ENCODE assay signal across 8 mouse cellular contexts in the genomic region with DNA sequence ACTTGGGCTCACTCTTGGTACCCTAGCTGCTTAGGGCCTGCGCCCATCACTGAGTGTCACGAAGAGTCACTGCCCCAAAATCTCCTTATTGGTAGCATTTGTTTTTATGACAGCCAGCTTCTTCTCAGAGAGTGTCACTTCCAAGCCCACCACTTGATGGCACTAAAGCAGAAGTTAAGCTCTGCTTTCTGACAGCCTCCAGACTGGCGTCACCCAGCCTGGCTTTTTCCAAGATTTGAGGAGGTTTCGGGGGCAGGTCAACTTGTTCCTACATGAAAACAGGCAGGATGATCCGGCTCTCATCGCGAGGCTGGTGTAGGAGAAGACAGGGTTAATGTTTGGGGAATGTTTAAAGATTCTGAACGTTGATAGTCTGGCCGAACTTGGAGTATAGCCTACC. TPM values are rescaled to one million over a fixed set of nuclear protein-coding genes. Genes with fewer than 3 reads are reported as not detected.
DNase-seq lines count a peak whose midpoint lies in the region; ATAC-seq lines count a peak whose summit lies in the region.

No protein-coding gene starts in this region.

- DNase-seq in T-cell, adult 2 months (ENCODE audit: low spot score), result peak; percentile 34
- peak; percentile 83 for DNase-seq in cerebellum, adult 9-10 months
- peak; percentile 90 for DNase-seq in heart, postnatal 4 days
- DNase-seq in layer of hippocampus, postnatal 14 days (ENCODE audit: low spot score in 2 of 2), result peak; percentile 81 to 87
- peak; percentile 88 for DNase-seq in lung, postnatal 14 days
- DNase-seq in right cerebral cortex, postnatal 14 days, result peak; percentile 84
- DNase-seq in urinary bladder, postnatal 36 days (ENCODE audit: low spot score in 2 of 2), result peak; percentile 74 to 80

- ATAC-seq in frontal cortex, adult (ENCODE audit: low TSS enrichment), result peak; percentile 62

RNA-seq across cellular contexts. Expression of a gene that starts 54.9 kb away (rescaled TPM):
- total RNA-seq in heart, postnatal 4 days (2021), result 1 to 10 TPM; 3.5 to 4.6 TPM
- total RNA-seq in layer of hippocampus, postnatal 14 days (2021), result 1 to 10 TPM; 1.4 to 3.0 TPM

Comparison
In these comparisons a context has a peak if more than half of its experiments do, and no peak if none do; other contexts are left out.
1. Peak in every context shown above with its lines: DNase-seq and ATAC-seq.
2. DNase-seq: peak in every context shown above with its lines; median percentile 90 in heart, postnatal 4 days; 88 in lung, postnatal 14 days; 84 in layer of hippocampus, postnatal 14 days; 84 in right cerebral cortex, postnatal 14 days; 83 in cerebellum, adult 9-10 months; 77 in urinary bladder, postnatal 36 days; 34 in T-cell, adult 2 months.